Mouse (Mus musculus) small intestine, adult 2 months (tissue): ENCODE data around the gene Rnf185.

Source experiments
- CTCF ChIP-seq: fragments of 200-500 bp; IDR thresholded peaks from 2 replicates; pipeline ENCODE4 v1.5.1; 2012; ENCODE audit warnings: low read depth, mild to moderate bottlenecking, control low read depth, inconsistent platforms, low read length, moderate library complexity, mixed read lengths; ENCODE audit not compliant: insufficient replicate concordance, insufficient read length; ENCODE audit errors: extremely low read depth
- POLR2A ChIP-seq: fragments of 200-500 bp; IDR thresholded peaks from 2 replicates; pipeline ENCODE4 v1.6.1; 2012; ENCODE audit warnings: low read depth, mild to moderate bottlenecking, control low read depth, inconsistent platforms, low read length, moderate library complexity

- TF ChIP-seq POLR2A (no peak), CTCF (no peak)
These were observed 23.5 kb downstream of the Rnf185 start for GRCm38 (mm10) chr11:3428632-3429031.
